8 mouse cellular contexts compared by ENCODE assay signal in the genomic region with DNA sequence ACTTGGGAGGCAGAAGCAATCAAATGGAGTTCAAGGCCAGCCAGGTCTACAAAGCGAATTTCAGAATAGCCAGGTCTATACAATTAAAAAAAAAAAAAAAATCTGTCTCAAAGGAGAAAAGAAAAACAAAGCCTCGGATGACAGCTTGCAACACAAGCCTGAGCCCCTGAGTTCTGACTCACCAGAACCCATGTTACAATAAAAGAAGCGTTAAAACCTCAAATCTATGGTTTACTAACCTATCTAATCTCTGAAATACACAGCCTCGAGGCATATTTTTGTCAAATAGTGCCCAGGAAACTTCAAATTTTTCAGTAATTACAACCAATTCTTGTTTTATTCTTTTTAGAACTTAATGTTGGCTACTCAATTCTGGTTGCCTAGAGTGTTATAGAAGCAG. TPM values are rescaled to one million over a fixed set of nuclear protein-coding genes. Genes with fewer than 3 reads are reported as not detected.
DNase-seq lines count a peak whose midpoint lies in the region; ATAC-seq and TF ChIP-seq lines count a peak whose summit lies in the region.

No protein-coding gene starts in this region.

- ATAC-seq in heart, postnatal 0 days (ENCODE audit: insufficient read depth, low read depth): no peak
- no peak for ATAC-seq in embryonic facial prominence, embryonic 12.5 days (ENCODE audit: insufficient number of reproducible peaks, insufficient read depth, low FRiP score, low TSS enrichment)
- no peak for ATAC-seq in liver, postnatal 0 days

- no peak for TF ChIP-seq CTCF in heart, postnatal 0 days (IDR thresholded peaks at IDR 0.05; ENCODE audit: low read depth)
- no peak for TF ChIP-seq CTCF in liver, postnatal 0 days (IDR thresholded peaks at IDR 0.05; ENCODE audit: low read depth)

- no peaks in the 10 kb centered on the region for H3K27me3 ChIP-seq in heart, postnatal 0 days (ENCODE audit: control insufficient read depth, insufficient read depth, low read length)
- no peaks in the 10 kb centered on the region for H3K27me3 ChIP-seq in embryonic facial prominence, embryonic 12.5 days
- H3K27me3 ChIP-seq in liver, postnatal 0 days (ENCODE audit: insufficient read depth, low read length): no peaks in the 10 kb centered on the region

- H3K27ac ChIP-seq in heart, postnatal 0 days (ENCODE audit: low read depth): no peak overlapping the region
- no peak overlapping the region for H3K27ac ChIP-seq in embryonic facial prominence, embryonic 12.5 days
- H3K27ac ChIP-seq in liver, postnatal 0 days (ENCODE audit: low read depth): peak overlapping the region; percentile 99

- peak overlapping the region; percentile 93; the same call in 1 of the 2 replicates for H3K4me3 ChIP-seq in heart, postnatal 0 days (ENCODE audit: low read depth, low read length)
- no peak overlapping the region for H3K4me3 ChIP-seq in embryonic facial prominence, embryonic 12.5 days
- peak overlapping the region; percentile 92 for H3K4me3 ChIP-seq in liver, postnatal 0 days (ENCODE audit: low read depth, low read length)

- H3K4me1 ChIP-seq in heart, postnatal 0 days (ENCODE audit: control insufficient read depth, insufficient read depth): no peaks in the 10 kb centered on the region
- 0 out of 2 replicates have a peak, but pooled peaks cover 5% of the 10 kb centered on the region for H3K4me1 ChIP-seq in embryonic facial prominence, embryonic 12.5 days
- H3K4me1 ChIP-seq in liver, postnatal 0 days (ENCODE audit: insufficient read depth): peaks cover 15% of the 10 kb centered on the region

- peak overlapping the region; percentile 84; the same call in 1 of the 2 replicates for H3K4me2 ChIP-seq in heart, postnatal 0 days (ENCODE audit: low read depth, low read length)
- peak overlapping the region; percentile 56 for H3K4me2 ChIP-seq in embryonic facial prominence, embryonic 12.5 days (replicated peaks)
- peak overlapping the region; percentile 89 for H3K4me2 ChIP-seq in liver, postnatal 0 days (ENCODE audit: low read depth, low read length)

- no peak for DNase-seq in heart, postnatal 0 days (ENCODE audit: low spot score)
- no peak for DNase-seq in heart, postnatal 36 days
- DNase-seq in A20 (ENCODE audit: low read depth, low spot score): peak; percentile 19
- DNase-seq in liver, postnatal 0 days: no peak
- DNase-seq in thymus, postnatal 4 days: no peak
- no peak for DNase-seq in right cerebral cortex, postnatal 14 days
- no peak for DNase-seq in spleen, adult 12 weeks (ENCODE audit: low spot score)

- no peak for TF ChIP-seq EP300 in heart, postnatal 0 days (IDR thresholded peaks at IDR 0.05; ENCODE audit: low read depth)
- no peak for TF ChIP-seq EP300 in liver, postnatal 0 days (IDR thresholded peaks at IDR 0.05; ENCODE audit: low read depth)

- intact Hi-C loops in heart, postnatal 36 days (cut with DNase I): loop anchor here (10.0 kb wide), 3 partner anchors 330 to 520 kb away; a partner anchor contains a TSS

- no peak overlapping the region; the same call in 1 of the 2 replicates for H3K9ac ChIP-seq in heart, postnatal 0 days (replicated peaks; ENCODE audit: low read depth, low read length)
- no peak overlapping the region for H3K9ac ChIP-seq in embryonic facial prominence, embryonic 12.5 days
- peak overlapping the region; percentile 92 for H3K9ac ChIP-seq in liver, postnatal 0 days (replicated peaks)

- no peaks in the 10 kb centered on the region for H3K36me3 ChIP-seq in heart, postnatal 0 days (replicated peaks; ENCODE audit: control insufficient read depth, insufficient read depth, low read length)
- no peaks in the 10 kb centered on the region for H3K36me3 ChIP-seq in embryonic facial prominence, embryonic 12.5 days
- H3K36me3 ChIP-seq in liver, postnatal 0 days (replicated peaks; ENCODE audit: insufficient read depth, low read length): no peaks in the 10 kb centered on the region

- WGBS in heart, postnatal 0 days: 39% methylated on average over 4 of the region's 4 CpGs
- WGBS in embryonic facial prominence, embryonic 12.5 days: 48% methylated on average over 4 of the region's 4 CpGs
- WGBS in liver, postnatal 0 days (ENCODE audit: insufficient replicate concordance): 29% methylated on average over 4 of the region's 4 CpGs

- H3K9me3 ChIP-seq in heart, postnatal 0 days (replicated peaks; ENCODE audit: control insufficient read depth, low read length): no peaks in the 10 kb centered on the region
- H3K9me3 ChIP-seq in embryonic facial prominence, embryonic 12.5 days: no peaks in the 10 kb centered on the region
- H3K9me3 ChIP-seq in liver, postnatal 0 days (ENCODE audit: low read length): no peaks in the 10 kb centered on the region

RNA-seq across cellular contexts. Expression of a gene that starts 2.1 kb away (rescaled TPM):
- total RNA-seq in heart, postnatal 0 days (2014; rRNA removed; ENCODE audit: low replicate concordance): 9.0 and 10.1 TPM in 2 replicates
- 3.5 and 4.0 TPM in 2 replicates for polyA plus RNA-seq in heart, postnatal 0 days (2015; fragmentation: Nextera tagmentation; extraction: Ambion mirVana)
- total RNA-seq in heart, postnatal 36 days (2021): 10 to 100 TPM; 17.9 to 22.4 TPM
- polyA plus RNA-seq in embryonic facial prominence, embryonic 12.5 days (2016; fragmentation: Nextera tagmentation; extraction: Ambion mirVana): 8.9 and 9.2 TPM in 2 replicates
- 3.6 and 4.2 TPM in 2 replicates for polyA plus RNA-seq in liver, postnatal 0 days (2015; fragmentation: Nextera tagmentation; extraction: Ambion mirVana)
